Mouse (Mus musculus) E14TG2a.4 (cell line): ENCODE data around the gene Nr1i2.

Source experiments
- CTCF ChIP-seq: conservative IDR thresholded peaks from 2 replicates; pipeline ENCODE4 v1.5.1; 2014; ENCODE audit warnings: low read length
- NANOG ChIP-seq: IDR thresholded peaks from 2 replicates; pipeline ENCODE4 v1.6.1; 2014; ENCODE audit warnings: borderline replicate concordance, low read length, mixed read lengths

- TF ChIP-seq CTCF (no peak), NANOG (no peak)
Observed at GRCm38 (mm10) chr16:38286541-38286940, 8.1 kb downstream of the Nr1i2 start.
